Mouse (Mus musculus): ENCODE results near the gene Dynlrb2. TPM values are rescaled to one million over a fixed set of nuclear protein-coding genes. Genes with fewer than 3 reads are reported as not detected.

The Dynlrb2 gene
- polyA plus RNA-seq (2012; rRNA removed): 0.25 TPM in 1 of 2 replicates, not detected in the other

DNA sequence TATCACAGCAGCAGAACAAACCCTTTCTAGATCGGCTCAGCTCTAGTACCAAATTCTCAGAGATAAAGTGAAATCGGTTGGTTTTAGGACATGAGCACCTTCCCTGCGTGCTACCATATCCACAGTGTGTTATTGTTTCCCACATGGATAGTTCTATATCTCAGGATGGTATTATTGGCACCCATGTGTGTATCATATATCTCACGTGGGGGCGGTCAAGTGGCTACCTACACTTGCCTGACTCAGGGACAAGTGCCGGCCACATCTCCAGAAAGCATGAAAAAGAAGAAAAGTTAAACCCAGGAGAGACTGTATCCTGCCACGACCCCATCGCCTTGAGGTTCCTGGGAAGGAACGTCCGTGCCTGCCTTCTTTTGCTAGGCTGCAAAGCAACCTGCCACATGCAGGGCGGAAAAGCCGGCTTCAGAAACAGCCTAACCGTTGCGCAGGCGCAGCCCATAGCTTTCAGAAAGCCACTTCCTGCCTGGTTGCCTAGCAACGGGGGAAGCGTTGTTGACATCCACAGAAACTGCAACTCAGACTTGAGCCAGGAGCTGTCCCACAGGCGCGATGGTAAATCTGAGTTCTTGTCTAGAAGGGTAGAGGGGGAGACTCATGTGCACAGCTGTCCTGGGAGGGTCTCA lies at the start of gene Dynlrb2:
Gene Dynlrb2 (plus strand): TSS at position 498 of the 644 bp plus-strand sequence.

Other genes with a start within 250 kb of the Dynlrb2 start
- 0.18 and 0.37 TPM in 2 replicates for gene Cdyl2, start 228.0 kb downstream of the Dynlrb2 start, polyA plus RNA-seq (2012; rRNA removed)